Mouse (Mus musculus): Measurements from ENCODE around the gene Cmss1. TPM values are rescaled to one million over a fixed set of nuclear protein-coding genes. Genes with fewer than 3 reads are reported as not detected.
A peak's percentile ranks its signal among the peaks of the same experiment; 100 is the strongest.

The Cmss1 gene
- polyA plus RNA-seq, 1 experiment from 2014 or later, result 43.7 TPM

DNA sequence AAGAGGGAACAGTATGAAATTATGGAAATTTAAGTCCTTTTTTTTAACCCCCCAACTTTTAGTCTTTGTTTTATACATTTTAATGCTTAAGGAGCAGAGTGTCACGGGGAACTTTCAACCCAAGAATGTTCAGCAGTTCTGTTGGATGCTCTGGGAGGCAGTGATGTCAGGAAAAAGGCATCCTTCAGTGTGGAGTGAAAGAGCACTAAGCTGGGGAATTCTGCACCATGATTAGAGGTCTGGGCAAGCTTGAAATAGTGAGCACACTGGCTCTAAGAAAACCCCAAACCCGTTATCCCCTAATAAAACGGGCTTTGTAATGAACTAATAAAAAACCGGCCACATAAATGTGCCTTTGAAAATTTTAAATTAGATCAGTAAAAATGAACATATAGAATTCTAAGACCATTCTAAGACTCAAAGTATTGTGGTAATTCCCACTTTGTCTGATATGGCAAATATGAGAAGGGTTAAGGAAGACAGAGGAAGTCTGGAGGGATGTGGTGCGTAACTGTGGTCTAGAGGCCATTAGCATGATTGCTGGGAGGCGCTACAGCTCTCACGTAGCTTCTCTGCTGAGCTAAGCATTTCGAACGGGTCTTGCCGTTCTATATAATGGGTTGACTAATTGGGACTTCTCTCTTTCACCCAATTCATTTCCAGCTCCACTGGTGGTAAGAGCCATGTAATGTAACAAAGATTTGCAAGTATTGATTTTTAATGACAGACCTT, 165.8 kb downstream of the Cmss1 start:
- WGBS, result 82% methylated on average over 10 of the region's 10 CpGs
- no peak for DNase-seq (ENCODE audit: low spot score)
- H3K36me3 ChIP-seq, result no peaks in the 10 kb centered on the region
- H3K27ac ChIP-seq, result no peak overlapping the region
- no peaks in the 10 kb centered on the region for H3K27me3 ChIP-seq (ENCODE audit: insufficient read depth, poor library complexity, severe bottlenecking)
- H3K9me3 ChIP-seq, result no peaks in the 10 kb centered on the region
- H3K4me1 ChIP-seq, result 0 out of 2 replicates have a peak, but pooled peaks cover 3% of the 10 kb centered on the region
- H3K4me3 ChIP-seq, result no peak overlapping the region

DNA sequence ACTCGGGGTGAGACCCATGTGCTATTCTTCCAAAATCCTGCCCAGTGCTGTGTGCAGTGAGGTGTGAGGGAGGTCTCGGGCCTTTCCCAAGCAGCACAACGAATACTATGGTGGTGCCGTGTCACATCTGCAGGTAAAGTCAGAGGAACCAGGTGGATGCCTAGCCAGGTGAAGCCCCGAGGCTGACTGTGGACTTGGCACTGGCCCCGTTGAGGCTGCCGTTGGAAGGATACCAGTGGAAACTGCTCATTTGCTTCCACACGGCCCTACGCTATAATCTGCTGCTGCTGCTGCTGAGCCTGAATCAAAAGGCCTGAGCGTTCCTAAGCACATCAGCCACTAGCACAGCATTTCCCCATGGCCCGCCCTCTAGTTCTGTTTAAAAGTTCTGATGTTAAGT, 167.5 kb downstream of the Cmss1 start:
- no peaks in the 10 kb centered on the region for H3K9me3 ChIP-seq
- no peak overlapping the region for H3K4me3 ChIP-seq
- whole genome bisulfite sequencing, result 88% methylated on average over 11 of the region's 11 CpGs
- no peaks in the 10 kb centered on the region for H3K27me3 ChIP-seq (ENCODE audit: insufficient read depth, poor library complexity, severe bottlenecking)
- no peak overlapping the region for H3K27ac ChIP-seq
- H3K36me3 ChIP-seq, result no peaks in the 10 kb centered on the region
- DNase-seq (ENCODE audit: low spot score), result no peak
- 0 out of 2 replicates have a peak, but pooled peaks cover 3% of the 10 kb centered on the region for H3K4me1 ChIP-seq

DNA sequence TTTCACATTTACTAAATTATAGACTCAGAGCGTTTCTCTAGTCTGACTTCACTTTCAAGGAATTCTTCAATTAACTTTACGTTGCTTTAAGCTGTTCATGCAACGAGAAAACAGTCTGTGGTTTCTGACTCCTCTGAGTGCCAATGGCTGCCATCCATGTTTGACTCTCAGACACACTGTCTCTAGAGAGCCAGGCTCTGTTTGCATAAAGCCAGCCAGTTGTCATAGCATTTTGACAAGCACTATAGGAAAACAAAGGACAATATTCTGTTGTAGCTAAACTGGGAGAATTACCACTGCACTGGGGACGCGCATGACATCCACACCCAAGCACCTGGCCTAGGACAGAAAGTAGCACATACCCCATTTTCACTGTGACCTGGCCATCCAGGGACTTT, 168.4 kb downstream of the Cmss1 start:
- 0 out of 2 replicates have a peak, but pooled peaks cover 3% of the 10 kb centered on the region for H3K4me1 ChIP-seq
- 79% methylated on average over 5 of the region's 5 CpGs for WGBS
- DNase-seq (ENCODE audit: low spot score), result no peak

DNA sequence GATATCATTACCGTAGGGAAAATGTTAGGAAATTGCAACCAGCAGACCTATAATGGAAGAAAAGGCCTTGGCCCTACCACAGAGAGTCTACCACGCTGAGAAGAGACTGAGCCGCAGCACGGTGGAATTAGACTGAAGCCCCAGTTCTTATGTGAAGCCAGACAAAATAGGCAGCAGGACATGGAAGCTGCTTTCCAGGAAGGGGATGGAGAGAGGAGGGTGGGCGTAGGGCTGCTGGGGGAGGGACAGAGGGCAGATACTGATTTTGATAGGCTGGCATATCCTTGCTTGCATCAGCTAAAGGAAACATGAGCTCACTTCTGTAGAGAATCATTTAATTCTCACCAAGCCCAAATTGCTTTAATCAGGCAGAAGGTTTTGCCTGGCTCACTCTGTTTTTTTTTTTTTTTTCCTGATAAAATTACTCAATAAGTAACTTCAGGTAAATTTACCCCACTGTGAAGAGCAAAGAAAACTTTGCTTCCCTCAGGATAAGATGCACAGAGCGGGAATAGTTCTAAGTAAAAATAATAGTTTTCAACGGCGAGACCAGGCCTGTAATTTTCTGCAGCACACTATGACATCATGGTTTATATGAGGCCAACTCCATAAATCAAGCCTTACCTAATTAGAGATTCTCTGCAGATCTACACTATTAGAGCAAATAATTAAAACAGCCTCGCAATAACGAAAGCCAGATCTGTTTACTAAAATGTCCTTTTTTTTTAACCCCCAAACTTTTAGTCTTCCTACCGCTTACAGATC, 169.0 kb downstream of the Cmss1 start:
- Histone ChIP-seq H3K36me3 (no peaks in the 10 kb centered on the region), H3K9me3 (no peaks in the 10 kb centered on the region), H3K4me1 (0 out of 2 replicates have a peak, but pooled peaks cover 3% of the 10 kb centered on the region), H3K27me3 (ENCODE audit: insufficient read depth, poor library complexity, severe bottlenecking) (no peaks in the 10 kb centered on the region), H3K4me3 (no peak overlapping the region), H3K27ac (0 out of 2 replicates have a peak overlapping the region, but pooled peaks have one; percentile 11)
- WGBS, result 79% methylated on average over 11 of the region's 11 CpGs
- no peak for DNase-seq (ENCODE audit: low spot score)

More for the DNA sequence above, 168.4 kb downstream of the Cmss1 start:
- Histone ChIP-seq H3K4me3 (no peak overlapping the region), H3K36me3 (no peaks in the 10 kb centered on the region), H3K27ac (no peak overlapping the region), H3K9me3 (no peaks in the 10 kb centered on the region), H3K27me3 (ENCODE audit: insufficient read depth, poor library complexity, severe bottlenecking) (no peaks in the 10 kb centered on the region)

DNA sequence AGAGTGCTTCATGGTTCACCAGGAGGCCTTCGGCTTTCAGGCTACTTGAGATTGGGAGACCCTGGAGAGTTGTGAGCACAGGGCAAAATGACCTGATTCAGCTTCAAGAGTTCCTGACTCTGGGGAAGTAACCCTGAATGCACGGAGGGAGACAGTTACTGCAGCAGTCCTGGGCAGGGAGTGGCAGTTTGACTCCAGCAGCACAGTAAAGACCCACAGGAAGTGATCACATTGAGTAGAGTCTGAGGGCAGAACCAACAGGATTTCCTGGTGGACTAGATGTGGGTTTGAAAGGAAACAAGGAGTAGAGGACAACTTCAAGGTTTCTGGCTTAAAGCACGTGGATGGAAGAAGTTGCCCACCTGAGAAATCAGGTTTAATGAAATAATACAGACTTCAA, 172.0 kb downstream of the Cmss1 start:
- 67% methylated on average over 3 of the region's 3 CpGs for WGBS
- no peak for DNase-seq (ENCODE audit: low spot score)
- 0 out of 2 replicates have a peak, but pooled peaks cover 3% of the 10 kb centered on the region for H3K4me1 ChIP-seq
- H3K27me3 ChIP-seq (ENCODE audit: insufficient read depth, poor library complexity, severe bottlenecking), result no peaks in the 10 kb centered on the region
- no peaks in the 10 kb centered on the region for H3K9me3 ChIP-seq
- peak overlapping the region; percentile 44; the same call in 1 of the 2 replicates for H3K27ac ChIP-seq
- no peak overlapping the region for H3K4me3 ChIP-seq
- no peaks in the 10 kb centered on the region for H3K36me3 ChIP-seq

DNA sequence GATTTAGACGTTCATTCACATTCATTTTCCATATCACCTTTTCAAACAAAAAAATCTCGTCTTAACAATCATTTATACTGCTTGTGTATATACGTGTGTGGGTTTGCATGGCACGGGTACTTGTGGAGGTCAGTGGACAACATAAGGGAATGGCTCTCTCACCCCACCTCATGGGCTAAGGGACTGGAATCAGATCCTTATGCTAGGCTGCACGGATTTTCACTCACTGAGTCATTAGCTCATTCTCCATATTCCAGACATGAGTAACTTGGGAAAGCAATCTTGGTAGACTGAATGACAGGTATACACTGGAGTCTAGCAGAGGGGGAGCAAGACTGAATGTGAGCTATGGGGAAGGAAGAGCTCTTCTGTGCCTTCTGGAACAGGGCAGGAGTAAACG, 173.0 kb downstream of the Cmss1 start:
- H3K9me3 ChIP-seq, result no peaks in the 10 kb centered on the region

DNA sequence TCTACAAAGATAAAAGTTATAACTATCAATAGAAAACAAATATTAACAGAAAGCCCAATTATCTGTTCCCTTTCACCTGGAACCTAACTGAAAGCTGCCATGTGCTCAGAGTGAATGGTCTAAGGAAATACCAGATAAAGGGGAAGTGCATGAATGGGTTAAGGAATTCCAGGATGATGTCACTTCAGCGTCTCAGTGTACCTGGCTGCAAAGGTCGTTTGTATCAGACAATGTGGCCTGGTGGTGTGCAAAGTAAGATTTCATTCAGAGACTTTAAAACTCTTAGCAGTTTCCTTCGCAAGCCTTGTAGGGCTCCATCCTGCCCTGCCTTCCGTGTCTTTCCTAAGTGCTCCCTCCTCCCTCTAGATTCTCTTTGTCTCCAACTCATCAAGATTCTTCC, 173.5 kb downstream of the Cmss1 start:
- peaks cover 6% of the 10 kb centered on the region for H3K4me1 ChIP-seq
- H3K27me3 ChIP-seq (ENCODE audit: insufficient read depth, poor library complexity, severe bottlenecking), result no peaks in the 10 kb centered on the region
- H3K9me3 ChIP-seq, result no peaks in the 10 kb centered on the region
- 67% methylated on average over 4 of the region's 4 CpGs for WGBS
- no peak overlapping the region for H3K4me3 ChIP-seq
- no peak for DNase-seq (ENCODE audit: low spot score)
- no peak overlapping the region for H3K27ac ChIP-seq
- H3K36me3 ChIP-seq, result no peaks in the 10 kb centered on the region

More for the DNA sequence above, 173.0 kb downstream of the Cmss1 start:
- Histone ChIP-seq H3K4me1 (peaks cover 5% of the 10 kb centered on the region), H3K27me3 (ENCODE audit: insufficient read depth, poor library complexity, severe bottlenecking) (no peaks in the 10 kb centered on the region), H3K36me3 (no peaks in the 10 kb centered on the region), H3K27ac (no peak overlapping the region), H3K4me3 (no peak overlapping the region)
- WGBS, result 85% methylated on average over 6 of the region's 6 CpGs
- DNase-seq (ENCODE audit: low spot score), result no peak

DNA sequence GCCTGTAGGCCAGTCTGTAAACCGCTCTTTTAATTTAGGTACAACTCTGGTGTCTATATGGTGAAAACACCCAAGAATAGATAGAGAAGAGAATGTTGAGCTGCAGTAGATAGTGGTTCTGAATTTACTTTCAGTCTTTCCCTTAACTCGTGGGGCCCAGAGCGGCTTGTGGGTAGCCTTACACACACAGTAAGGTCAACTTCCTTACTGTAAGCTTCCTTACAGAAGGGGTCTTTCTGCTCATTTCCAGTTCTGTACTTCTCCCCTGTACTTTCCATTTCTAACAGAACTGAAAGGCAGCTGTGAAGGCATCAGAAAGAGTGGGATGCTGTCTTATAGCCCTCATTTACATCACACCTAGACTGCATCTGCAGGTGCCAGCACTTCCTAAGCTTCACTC, 175.4 kb downstream of the Cmss1 start:
- no peak for DNase-seq (ENCODE audit: low spot score)
- H3K9me3 ChIP-seq, result no peaks in the 10 kb centered on the region
- H3K4me1 ChIP-seq, result peaks cover 21% of the 10 kb centered on the region
- 85% methylated on average over 3 of the region's 3 CpGs for WGBS
- H3K4me3 ChIP-seq, result no peak overlapping the region
- H3K36me3 ChIP-seq, result no peaks in the 10 kb centered on the region
- H3K27me3 ChIP-seq (ENCODE audit: insufficient read depth, poor library complexity, severe bottlenecking), result no peaks in the 10 kb centered on the region
- H3K27ac ChIP-seq, result no peak overlapping the region

DNA sequence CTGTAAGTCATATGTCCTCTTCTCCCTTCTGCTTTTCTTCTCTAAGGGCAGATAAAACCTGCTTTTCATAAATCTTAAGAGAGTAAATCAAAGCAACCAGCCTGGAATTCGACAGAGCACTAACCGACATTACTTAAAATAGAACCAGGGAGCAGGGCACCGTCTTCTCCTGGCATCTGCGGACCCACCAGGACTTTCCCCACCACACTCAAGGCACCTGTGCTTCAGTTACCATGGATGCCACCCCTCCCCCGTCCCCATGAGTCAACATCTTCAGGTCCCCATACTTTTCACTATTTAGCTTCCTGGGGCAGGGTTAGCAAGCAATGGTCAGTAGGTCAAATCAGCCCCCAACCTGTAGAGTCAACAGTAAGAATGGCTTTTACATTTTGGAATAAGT, 177.7 kb downstream of the Cmss1 start:
- no peak overlapping the region for H3K4me3 ChIP-seq
- no peaks in the 10 kb centered on the region for H3K36me3 ChIP-seq
- H3K27ac ChIP-seq, result no peak overlapping the region
- H3K9me3 ChIP-seq, result no peaks in the 10 kb centered on the region
- peaks cover 29% of the 10 kb centered on the region for H3K4me1 ChIP-seq
- no peaks in the 10 kb centered on the region for H3K27me3 ChIP-seq (ENCODE audit: insufficient read depth, poor library complexity, severe bottlenecking)
- no peak for DNase-seq (ENCODE audit: low spot score)
- 59% methylated on average over 5 of the region's 5 CpGs for WGBS

DNA sequence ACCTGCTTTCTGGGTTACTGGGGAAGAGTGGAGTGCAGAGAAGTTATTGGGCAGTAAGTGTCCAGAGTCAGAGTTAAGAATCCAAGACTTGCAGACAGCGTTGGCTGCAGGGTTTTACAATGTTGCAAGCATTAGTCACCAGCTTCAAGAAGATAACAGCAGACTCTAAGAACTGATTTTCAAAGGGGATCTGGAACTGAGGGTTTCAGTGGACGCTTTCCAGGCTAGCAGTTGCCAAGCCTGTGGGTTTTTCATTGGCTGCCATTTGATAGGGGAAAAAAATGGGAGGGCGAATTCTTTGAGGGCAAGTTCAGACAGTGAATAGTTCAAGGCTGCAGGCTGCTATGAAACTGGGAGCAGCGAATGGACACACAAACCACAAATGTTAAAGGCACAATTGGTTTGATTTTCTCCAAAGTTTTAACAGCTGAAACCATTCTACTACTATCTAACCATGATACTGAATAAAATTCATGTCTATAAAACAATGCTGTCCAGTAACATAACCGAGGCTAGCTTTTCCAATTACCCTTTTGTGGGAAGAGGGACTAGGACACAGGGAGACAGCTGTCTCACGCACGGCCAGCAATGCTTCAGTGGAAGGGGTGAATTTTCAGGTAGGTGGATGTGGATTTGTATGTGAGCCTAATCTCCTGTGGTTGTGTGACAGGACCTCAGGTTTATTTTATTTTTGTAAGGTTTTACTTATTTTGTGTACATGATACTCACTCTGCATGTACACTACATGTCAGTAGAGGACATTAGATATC, 179.0 kb downstream of the Cmss1 start:
- no peaks in the 10 kb centered on the region for H3K36me3 ChIP-seq
- H3K4me3 ChIP-seq, result no peak overlapping the region
- no peaks in the 10 kb centered on the region for H3K27me3 ChIP-seq (ENCODE audit: insufficient read depth, poor library complexity, severe bottlenecking)
- 56% methylated on average over 7 of the region's 7 CpGs for WGBS
- peaks cover 37% of the 10 kb centered on the region for H3K4me1 ChIP-seq
- H3K9me3 ChIP-seq, result no peaks in the 10 kb centered on the region
- DNase-seq (ENCODE audit: low spot score), result no peak
- peak overlapping the region; percentile 31; the same call in 1 of the 2 replicates for H3K27ac ChIP-seq

DNA sequence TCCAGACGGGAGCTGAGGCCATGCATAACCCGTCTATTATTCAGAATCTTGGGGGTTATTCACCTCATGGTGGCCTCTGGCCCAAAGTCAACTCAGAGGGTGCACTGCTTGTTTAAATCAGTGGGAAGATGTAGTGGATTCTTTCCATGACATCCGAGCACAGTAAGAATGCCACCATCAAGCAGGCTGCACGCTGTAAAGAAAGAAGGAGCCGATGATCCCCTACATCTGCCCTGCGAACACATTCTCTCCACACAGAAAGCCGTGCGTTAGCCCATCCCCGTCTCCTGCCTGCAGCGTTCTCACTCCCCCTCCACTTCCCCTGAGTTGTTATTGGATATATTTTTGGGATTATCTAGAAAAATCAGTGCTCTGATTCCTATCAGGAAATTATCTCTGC, 180.0 kb downstream of the Cmss1 start:
- H3K4me3 ChIP-seq, result no peak overlapping the region
- peaks cover 40% of the 10 kb centered on the region for H3K4me1 ChIP-seq
- no peaks in the 10 kb centered on the region for H3K36me3 ChIP-seq
- H3K27me3 ChIP-seq (ENCODE audit: insufficient read depth, poor library complexity, severe bottlenecking), result no peaks in the 10 kb centered on the region
- no peak for DNase-seq (ENCODE audit: low spot score)
- no peak overlapping the region for H3K27ac ChIP-seq
- 78% methylated on average over 10 of the region's 10 CpGs for WGBS
- no peaks in the 10 kb centered on the region for H3K9me3 ChIP-seq

DNA sequence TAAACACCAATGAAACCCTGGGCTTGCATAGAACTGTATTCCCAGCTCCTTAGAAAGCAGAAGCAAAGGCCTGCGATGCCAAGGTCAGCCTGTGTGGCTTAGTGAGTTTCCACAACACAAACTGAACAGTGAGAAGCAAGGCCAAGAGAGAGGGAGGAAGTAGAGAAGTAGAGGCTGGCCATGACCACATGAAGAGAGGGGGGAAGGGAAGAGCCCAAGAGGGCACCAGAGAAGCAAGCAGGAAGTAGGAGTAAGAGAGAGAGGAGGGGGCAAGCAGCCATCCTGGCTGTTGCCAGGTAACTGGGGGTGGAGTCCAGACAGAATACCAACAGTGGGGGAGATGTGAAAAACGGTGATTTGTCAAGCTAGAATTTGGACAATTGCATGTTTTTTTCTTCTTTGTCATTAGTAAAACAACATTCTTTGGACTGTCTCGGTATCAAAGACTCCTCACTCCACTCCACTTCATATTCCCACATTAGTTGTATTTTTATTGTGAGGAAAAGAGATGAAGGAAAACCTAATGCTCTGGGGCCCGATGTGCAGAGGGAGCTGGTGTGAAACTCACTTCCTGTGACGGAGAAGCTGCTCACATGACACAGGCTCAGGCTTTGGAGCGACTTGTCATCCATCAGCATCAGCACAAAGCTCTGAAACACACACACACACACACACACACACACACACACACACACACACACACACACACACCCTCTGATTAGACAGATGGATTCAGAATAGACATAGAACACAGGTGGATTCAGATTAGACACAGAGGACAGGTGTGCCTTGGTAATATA, 183.5 kb downstream of the Cmss1 start:
- peaks cover 53% of the 10 kb centered on the region for H3K4me1 ChIP-seq
- H3K36me3 ChIP-seq, result no peaks in the 10 kb centered on the region
- DNase-seq (ENCODE audit: low spot score), result no peak
- no peak overlapping the region for H3K27ac ChIP-seq
- WGBS, result 65% methylated on average over 6 of the region's 6 CpGs
- H3K4me3 ChIP-seq, result no peak overlapping the region
- no peaks in the 10 kb centered on the region for H3K27me3 ChIP-seq (ENCODE audit: insufficient read depth, poor library complexity, severe bottlenecking)
- H3K9me3 ChIP-seq, result no peaks in the 10 kb centered on the region

Data from heart, embryonic 10.5 days (tissue).